Mouse (Mus musculus) cortical plate, adult 2 months (tissue): ENCODE data around the gene Hoxb5.

ENCODE experiments used
- CTCF ChIP-seq: fragments of 200-500 bp; IDR thresholded peaks from 2 replicates; pipeline ENCODE4 v1.5.1; 2011; ENCODE audit warnings: mild to moderate bottlenecking, control low read depth, low read length; ENCODE audit not compliant: insufficient read depth; ENCODE audit errors: extremely low read depth
- POLR2A ChIP-seq: fragments of 200-500 bp; IDR thresholded peaks from 2 replicates; pipeline ENCODE4 v1.6.1; 2011; ENCODE audit warnings: mild to moderate bottlenecking, low read length, control low read depth; ENCODE audit not compliant: insufficient read depth; ENCODE audit errors: extremely low read depth

DNA sequence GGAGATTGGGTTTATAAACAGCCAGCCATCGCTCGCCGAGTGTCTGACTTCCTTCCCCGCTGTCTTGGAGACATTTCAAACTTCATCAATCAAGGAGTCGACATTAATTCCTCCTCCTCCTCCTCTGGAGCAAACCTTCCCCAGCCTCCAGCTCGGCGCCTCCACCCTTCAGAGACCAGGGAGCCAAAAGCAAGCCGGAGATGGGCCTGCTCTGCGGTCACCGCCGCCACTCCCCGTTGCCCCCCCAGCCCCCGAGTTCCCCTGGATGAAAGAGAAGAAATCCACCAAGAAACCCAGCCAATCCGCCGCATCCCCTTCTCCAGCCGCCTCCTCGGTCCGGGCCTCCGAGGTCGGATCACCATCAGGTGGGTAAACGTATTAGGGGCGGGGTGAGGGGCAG, 48.7 kb downstream of the Hoxb5 start:
- TF ChIP-seq POLR2A: no peak
- no peak for TF ChIP-seq CTCF
